In the genomic region with DNA sequence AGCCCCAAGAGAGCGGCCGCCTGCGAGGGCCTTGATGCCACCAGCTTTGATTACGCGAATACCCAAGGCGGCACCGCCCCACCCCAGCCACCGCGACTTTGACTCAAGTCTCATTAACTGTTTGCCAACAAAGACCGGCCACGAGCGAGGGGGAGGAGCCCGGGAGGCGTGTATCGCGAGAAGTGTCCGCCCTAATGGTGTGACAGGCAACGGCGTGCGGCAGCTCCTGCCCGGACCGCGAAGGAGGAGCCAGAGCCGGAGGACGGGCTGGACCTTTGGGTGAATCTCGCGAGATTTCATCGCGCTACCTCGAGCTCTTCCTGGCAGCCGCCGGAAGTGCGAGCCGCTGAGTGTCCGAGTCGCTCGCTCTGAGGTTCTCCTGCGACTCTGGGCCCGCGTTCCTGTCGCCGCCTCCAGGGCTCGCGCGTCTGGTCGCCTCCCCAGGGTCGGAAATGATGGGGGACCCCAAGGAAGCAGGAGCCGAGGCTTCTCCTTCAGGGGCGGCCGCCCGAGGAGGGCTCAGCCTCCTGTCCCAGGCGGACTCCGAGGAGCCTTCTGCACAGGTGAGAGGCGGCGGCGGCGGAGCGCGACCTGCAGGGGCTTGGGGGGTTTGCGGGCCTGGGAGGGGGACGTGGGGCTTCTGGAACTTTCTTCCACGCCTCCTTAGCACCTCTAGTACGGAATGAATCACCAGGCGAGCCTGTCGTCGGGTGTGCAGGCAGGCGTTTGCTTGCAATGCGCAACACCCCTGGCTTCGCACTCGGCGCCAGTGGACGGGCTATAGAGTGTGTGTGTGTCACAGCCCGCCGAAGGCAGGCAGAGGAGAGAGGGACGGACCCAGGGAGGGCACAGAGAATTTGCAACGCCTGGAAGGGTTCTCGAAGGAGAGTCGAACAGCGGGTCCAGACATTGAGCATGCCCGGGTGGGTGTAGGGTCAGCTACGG, we compare ENCODE assay signal across 8 mouse cellular contexts. TPM values are rescaled to one million over a fixed set of nuclear protein-coding genes. Genes with fewer than 3 reads are reported as not detected.
DNase-seq lines count a peak whose midpoint lies in the region; ATAC-seq lines count a peak whose summit lies in the region.

TSS of gene Edrf1 (plus strand) at position 183 of the 945 bp plus-strand sequence.

- ATAC-seq in forebrain, embryonic 14.5 days: peak; percentile 97
- peak; percentile 98 for ATAC-seq in neural tube, embryonic 15.5 days (ENCODE audit: low FRiP score)

- H3K4me1 ChIP-seq in forebrain, embryonic 14.5 days (ENCODE audit: control insufficient read depth, insufficient read depth, low read length): peaks cover 3% of the 10 kb centered on the region; the same call in 1 of the 2 replicates
- H3K4me1 ChIP-seq in neural tube, embryonic 15.5 days: peaks cover 12% of the 10 kb centered on the region

- DNase-seq in ES-CJ7 (ENCODE audit: low read depth, low spot score): peak; percentile 99
- DNase-seq in cerebellum, adult 11 months: peak; percentile 95
- DNase-seq in forebrain, embryonic 14.5 days (ENCODE audit: low spot score): peak; percentile 99
- peak; percentile 96 to 98 for DNase-seq in heart, postnatal 14 days
- peak; percentile 97 for DNase-seq in layer of hippocampus, adult 11-12 months (ENCODE audit: low spot score)
- DNase-seq in lung, adult 18-20 months: peak; percentile 99 to 100
- peak; percentile 99 for DNase-seq in testis, postnatal 14 days (ENCODE audit: low spot score)

- peak within 1 kb of the TSS; percentile 94 for H3K4me3 ChIP-seq in forebrain, embryonic 14.5 days (ENCODE audit: low read depth, low read length)
- peak within 1 kb of the TSS; percentile 98 for H3K4me3 ChIP-seq in neural tube, embryonic 15.5 days (replicated peaks)

- peak within 1 kb of the TSS; percentile 86 for H3K27ac ChIP-seq in forebrain, embryonic 14.5 days (ENCODE audit: low read depth, low read length)
- peak within 1 kb of the TSS; percentile 94 for H3K27ac ChIP-seq in neural tube, embryonic 15.5 days (replicated peaks)

- H3K4me2 ChIP-seq in forebrain, embryonic 14.5 days (ENCODE audit: low read length): peak within 1 kb of the TSS; percentile 73
- H3K4me2 ChIP-seq in neural tube, embryonic 15.5 days: peak within 1 kb of the TSS; percentile 78

- no peaks in the 10 kb centered on the region for H3K9me3 ChIP-seq in forebrain, embryonic 14.5 days (replicated peaks; ENCODE audit: control insufficient read depth, low read length)
- H3K9me3 ChIP-seq in neural tube, embryonic 15.5 days (replicated peaks): no peaks in the 10 kb centered on the region

- WGBS in forebrain, embryonic 14.5 days: under 1% methylated on average over 81 of the region's 81 CpGs
- under 1% methylated on average over 80 of the region's 81 CpGs for WGBS in neural tube, embryonic 15.5 days

- H3K9ac ChIP-seq in forebrain, embryonic 14.5 days (ENCODE audit: low read length): peak within 1 kb of the TSS; percentile 91
- H3K9ac ChIP-seq in neural tube, embryonic 15.5 days (replicated peaks): peak within 1 kb of the TSS; percentile 96

- H3K36me3 ChIP-seq in forebrain, embryonic 14.5 days (ENCODE audit: control insufficient read depth, insufficient read depth, low read length): peaks cover 25% of the 10 kb centered on the region
- peaks cover 18% of the 10 kb centered on the region for H3K36me3 ChIP-seq in neural tube, embryonic 15.5 days

- H3K27me3 ChIP-seq in forebrain, embryonic 14.5 days (replicated peaks; ENCODE audit: control insufficient read depth, insufficient read depth, low read length): no peaks in the 10 kb centered on the region
- H3K27me3 ChIP-seq in neural tube, embryonic 15.5 days (replicated peaks): no peaks in the 10 kb centered on the region

- intact Hi-C loops in heart, postnatal 14 days (cut with DNase I): loop anchor here (2.0 to 10.0 kb wide), 3 partner anchors 515 to 783 kb away; partner anchors contain the start of genes Abraxas2, Eef1akmt2 and Fgfr2

RNA-seq across cellular contexts. Expression of gene Edrf1, which starts in this region (rescaled TPM):
- polyA plus RNA-seq in forebrain, embryonic 14.5 days (2014; fragmentation: Nextera tagmentation; extraction: Ambion mirVana): 22.8 and 26.2 TPM in 2 replicates
- total RNA-seq in heart, postnatal 14 days (2021): 10 to 100 TPM; 11.1 to 14.4 TPM
- polyA plus RNA-seq in neural tube, embryonic 15.5 days (2015; fragmentation: Nextera tagmentation; extraction: Ambion mirVana): 14.5 and 17.8 TPM in 2 replicates

Comparison
In these comparisons a context has a peak if more than half of its experiments do, and no peak if none do; other contexts are left out.
1. Peak in every context shown above with its lines: DNase-seq, ATAC-seq, H3K4me3 ChIP-seq and H3K27ac ChIP-seq.